Mouse (Mus musculus) kidney, embryonic 15.5 days (tissue): ENCODE measurements around the gene Map4k4. TPM values are rescaled to one million over a fixed set of nuclear protein-coding genes. Genes with fewer than 3 reads are reported as not detected.

Source experiments
- ATAC-seq: fragments of 200-750 bp; cut with Nextera tagmentation; replicated peaks from 2 replicates; pipeline ENCODE4 v1.8.0; 2017; ENCODE audit warnings: moderate TSS enrichment; ENCODE audit not compliant: low FRiP score
- H3K27ac ChIP-seq: fragments of 300-500 bp; sonication (generic); 2 replicates; pipeline ENCODE4 v1.5.1; 2015; ENCODE audit warnings: mild to moderate bottlenecking, inconsistent platforms
- H3K27me3 ChIP-seq: fragments of 300-500 bp; sonication (generic); 2 replicates; pipeline ENCODE4 v1.6.1; 2015; ENCODE audit warnings: inconsistent platforms
- H3K36me3 ChIP-seq: fragments of 300-500 bp; sonication (generic); 2 replicates; pipeline ENCODE4 v1.6.1; 2015; ENCODE audit warnings: inconsistent platforms
- H3K4me1 ChIP-seq: fragments of 300-500 bp; sonication (generic); 2 replicates; pipeline ENCODE4 v1.6.1; 2015; ENCODE audit warnings: inconsistent platforms
- H3K4me2 ChIP-seq: fragments of 300-500 bp; sonication (generic); 2 replicates; pipeline ENCODE4 v1.6.1; 2015; ENCODE audit warnings: moderate library complexity, mild to moderate bottlenecking, inconsistent platforms
- H3K4me3 ChIP-seq: fragments of 300-500 bp; sonication (generic); replicated peaks from 2 replicates; pipeline ENCODE4 v1.5.1; 2015; ENCODE audit warnings: mild to moderate bottlenecking, inconsistent platforms
- H3K9ac ChIP-seq: fragments of 300-500 bp; sonication (generic); 2 replicates; pipeline ENCODE4 v1.6.1; 2015; ENCODE audit warnings: mild to moderate bottlenecking, inconsistent platforms
- H3K9me3 ChIP-seq: fragments of 300-500 bp; sonication (generic); replicated peaks from 2 replicates; pipeline ENCODE4 v1.6.1; 2016; ENCODE audit warnings: inconsistent platforms
- WGBS: fragments of 180-500 bp; shearing (Covaris S2); methylation state at CpG from one replicate; pipeline ENCODE4 v1.1.7; 2015; ENCODE audit warnings: mixed read lengths; 5-methylcytosine and 5-hydroxymethylcytosine counted together
- polyA plus RNA-seq: library from polyadenylated mRNA; unstranded; fragments of >200 nt; fragmentation: Nextera tagmentation; extraction: Ambion mirVana; gene quantifications from 2 replicates; pipeline ENCODE4 v1.2.1, GENCODE M21; 2015

The Map4k4 gene
- polyA plus RNA-seq, 1 experiment from 2014 or later, result 33.5 TPM

GRCm38 (mm10) chr1:39995593-39995992 is 94.9 kb downstream of the Map4k4 start:
- ATAC-seq, result no peak
- peaks cover 94% of the 10 kb centered on the region for H3K36me3 ChIP-seq
- H3K9me3 ChIP-seq, result no peaks in the 10 kb centered on the region
- peaks cover 10% of the 10 kb centered on the region; the same call in 1 of the 2 replicates for H3K4me1 ChIP-seq
- H3K9ac ChIP-seq, result no peak overlapping the region
- H3K27me3 ChIP-seq, result no peaks in the 10 kb centered on the region
- H3K4me3 ChIP-seq, result no peak overlapping the region
- no peak overlapping the region for H3K27ac ChIP-seq
- H3K4me2 ChIP-seq, result no peak overlapping the region
- WGBS, result 92% methylated on average over 2 of the region's 2 CpGs

- H3K4me2 ChIP-seq, result no peak overlapping the region
- 48% methylated on average over 16 of the region's 16 CpGs for WGBS
- H3K9ac ChIP-seq, result no peak overlapping the region
- peaks cover 96% of the 10 kb centered on the region for H3K36me3 ChIP-seq
- H3K27ac ChIP-seq, result 0 out of 2 replicates have a peak overlapping the region, but pooled peaks have one; percentile 4
- H3K4me3 ChIP-seq, result no peak overlapping the region
- H3K27me3 ChIP-seq, result no peaks in the 10 kb centered on the region
- peaks cover 11% of the 10 kb centered on the region; the same call in 1 of the 2 replicates for H3K4me1 ChIP-seq
- peak; percentile 83 for ATAC-seq
- no peaks in the 10 kb centered on the region for H3K9me3 ChIP-seq
Observed at GRCm38 (mm10) chr1:40000476-40000875, 99.8 kb downstream of the Map4k4 start.

GRCm38 (mm10) chr1:40000899-40001298 is 100.2 kb downstream of the Map4k4 start:
- peaks cover 11% of the 10 kb centered on the region; the same call in 1 of the 2 replicates for H3K4me1 ChIP-seq
- 0 out of 2 replicates have a peak overlapping the region, but pooled peaks have one; percentile 4 for H3K27ac ChIP-seq
- H3K36me3 ChIP-seq, result peaks cover 96% of the 10 kb centered on the region
- WGBS, result 64% methylated on average over 5 of the region's 5 CpGs
- no peaks in the 10 kb centered on the region for H3K9me3 ChIP-seq
- H3K9ac ChIP-seq, result no peak overlapping the region
- H3K27me3 ChIP-seq, result no peaks in the 10 kb centered on the region
- no peak overlapping the region for H3K4me2 ChIP-seq
- ATAC-seq, result peak; percentile 71
- no peak overlapping the region for H3K4me3 ChIP-seq

- Histone ChIP-seq H3K4me3 (no peak overlapping the region), H3K4me2 (no peak overlapping the region), H3K27me3 (no peaks in the 10 kb centered on the region), H3K9me3 (no peaks in the 10 kb centered on the region), H3K27ac (no peak overlapping the region), H3K36me3 (peaks cover 96% of the 10 kb centered on the region), H3K9ac (no peak overlapping the region), H3K4me1 (peaks cover 11% of the 10 kb centered on the region; the same call in 1 of the 2 replicates)
- WGBS, result 81% methylated on average over 4 of the region's 4 CpGs
- no peak for ATAC-seq
Observed at GRCm38 (mm10) chr1:40002129-40002727, 101.5 kb downstream of the Map4k4 start.

GRCm38 (mm10) chr1:40006043-40006651 is 105.4 kb downstream of the Map4k4 start:
- Histone ChIP-seq H3K9me3 (no peaks in the 10 kb centered on the region), H3K27me3 (no peaks in the 10 kb centered on the region), H3K9ac (no peak overlapping the region), H3K4me3 (no peak overlapping the region), H3K4me2 (no peak overlapping the region), H3K4me1 (no peaks in the 10 kb centered on the region), H3K27ac (no peak overlapping the region), H3K36me3 (peaks cover 95% of the 10 kb centered on the region)
- ATAC-seq, result 0 out of 2 replicates have a peak, but pooled peaks have one; percentile 9
- 97% methylated on average over 4 of the region's 4 CpGs for WGBS

- Histone ChIP-seq H3K4me3 (no peak overlapping the region), H3K4me1 (no peaks in the 10 kb centered on the region), H3K27ac (no peak overlapping the region), H3K36me3 (peaks cover 96% of the 10 kb centered on the region), H3K4me2 (no peak overlapping the region), H3K9me3 (no peaks in the 10 kb centered on the region), H3K27me3 (no peaks in the 10 kb centered on the region), H3K9ac (no peak overlapping the region)
- WGBS, result 71% methylated on average over 17 of the region's 17 CpGs
- no peak for ATAC-seq
Observed at GRCm38 (mm10) chr1:40007962-40008471, 107.3 kb downstream of the Map4k4 start.

- Histone ChIP-seq H3K9me3 (no peaks in the 10 kb centered on the region), H3K4me3 (no peak overlapping the region), H3K27me3 (no peaks in the 10 kb centered on the region), H3K27ac (no peak overlapping the region), H3K4me2 (no peak overlapping the region), H3K36me3 (peaks cover 98% of the 10 kb centered on the region), H3K9ac (no peak overlapping the region), H3K4me1 (peaks cover 7% of the 10 kb centered on the region)
- WGBS, result 97% methylated on average over 8 of the region's 8 CpGs
- ATAC-seq, result no peak
Observed at GRCm38 (mm10) chr1:40012696-40013095, 112.0 kb downstream of the Map4k4 start.

GRCm38 (mm10) chr1:40015066-40015678 is 114.5 kb downstream of the Map4k4 start:
- no peak overlapping the region for H3K4me3 ChIP-seq
- peaks cover 98% of the 10 kb centered on the region for H3K36me3 ChIP-seq
- no peak overlapping the region for H3K9ac ChIP-seq
- no peaks in the 10 kb centered on the region for H3K9me3 ChIP-seq
- H3K27me3 ChIP-seq, result no peaks in the 10 kb centered on the region
- no peak overlapping the region; the same call in 1 of the 2 replicates for H3K27ac ChIP-seq
- peaks cover 7% of the 10 kb centered on the region for H3K4me1 ChIP-seq
- WGBS, result 48% methylated on average over 7 of the region's 7 CpGs
- H3K4me2 ChIP-seq, result no peak overlapping the region
- ATAC-seq, result no peak

GRCm38 (mm10) chr1:40021617-40022016 is 120.9 kb downstream of the Map4k4 start:
- peaks cover 95% of the 10 kb centered on the region for H3K36me3 ChIP-seq

GRCm38 (mm10) chr1:40022472-40023135 is 121.9 kb downstream of the Map4k4 start:
- Histone ChIP-seq H3K27ac (no peak overlapping the region), H3K4me1 (no peaks in the 10 kb centered on the region)
- ATAC-seq, result no peak

More at GRCm38 (mm10) chr1:40021617-40022016, 120.9 kb downstream of the Map4k4 start:
- no peak for ATAC-seq
- Histone ChIP-seq H3K4me1 (no peaks in the 10 kb centered on the region), H3K9me3 (no peaks in the 10 kb centered on the region), H3K27ac (no peak overlapping the region), H3K27me3 (no peaks in the 10 kb centered on the region), H3K9ac (no peak overlapping the region), H3K4me3 (no peak overlapping the region), H3K4me2 (no peak overlapping the region)
- WGBS, result 92% methylated on average over 4 of the region's 4 CpGs

GRCm38 (mm10) chr1:40023206-40023605 is 122.5 kb downstream of the Map4k4 start:
- Histone ChIP-seq H3K27ac (no peak overlapping the region), H3K4me1 (no peaks in the 10 kb centered on the region), H3K9me3 (no peaks in the 10 kb centered on the region), H3K4me2 (no peak overlapping the region), H3K36me3 (peaks cover 91% of the 10 kb centered on the region), H3K9ac (no peak overlapping the region), H3K4me3 (no peak overlapping the region), H3K27me3 (no peaks in the 10 kb centered on the region)
- 97% methylated on average over 15 of the region's 15 CpGs for WGBS
- ATAC-seq, result no peak

More at GRCm38 (mm10) chr1:40022472-40023135, 121.9 kb downstream of the Map4k4 start:
- no peaks in the 10 kb centered on the region for H3K27me3 ChIP-seq
- H3K9ac ChIP-seq, result no peak overlapping the region
- no peak overlapping the region for H3K4me3 ChIP-seq
- H3K4me2 ChIP-seq, result no peak overlapping the region
- peaks cover 94% of the 10 kb centered on the region for H3K36me3 ChIP-seq
- WGBS, result 90% methylated on average over 9 of the region's 9 CpGs
- H3K9me3 ChIP-seq, result no peaks in the 10 kb centered on the region
